Mouse (Mus musculus): ENCODE results near the gene Lrr1.
A peak's percentile ranks its signal among the peaks of the same experiment; 100 is the strongest.
"Not testable (repeated sequence)": the region's sequence is repeated elsewhere in the genome, so short reads cannot be mapped to it uniquely, and the experiment has no call there.

The Lrr1 gene

DNA sequence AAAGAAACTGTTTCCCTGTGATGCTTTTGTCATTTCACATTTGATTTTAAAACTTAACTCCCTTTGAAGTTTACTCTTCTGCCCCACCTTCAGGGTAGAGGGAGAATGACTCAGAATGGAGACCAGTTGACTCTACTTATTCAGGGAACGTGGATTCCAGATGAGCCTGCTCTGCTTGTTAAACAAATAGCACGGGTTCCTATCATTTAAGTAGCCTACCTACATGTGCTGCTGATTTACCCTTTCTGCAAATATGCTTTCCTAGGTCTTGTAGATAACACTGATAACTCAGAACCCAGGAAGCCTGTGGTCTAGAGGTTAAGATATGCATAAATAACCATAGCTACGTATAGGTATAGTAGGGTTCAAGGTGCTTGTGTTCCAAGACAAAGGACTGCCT is 3.7 kb upstream of the Lrr1 start:
- DNase-seq (ENCODE audit: low spot score), result no peak

DNA sequence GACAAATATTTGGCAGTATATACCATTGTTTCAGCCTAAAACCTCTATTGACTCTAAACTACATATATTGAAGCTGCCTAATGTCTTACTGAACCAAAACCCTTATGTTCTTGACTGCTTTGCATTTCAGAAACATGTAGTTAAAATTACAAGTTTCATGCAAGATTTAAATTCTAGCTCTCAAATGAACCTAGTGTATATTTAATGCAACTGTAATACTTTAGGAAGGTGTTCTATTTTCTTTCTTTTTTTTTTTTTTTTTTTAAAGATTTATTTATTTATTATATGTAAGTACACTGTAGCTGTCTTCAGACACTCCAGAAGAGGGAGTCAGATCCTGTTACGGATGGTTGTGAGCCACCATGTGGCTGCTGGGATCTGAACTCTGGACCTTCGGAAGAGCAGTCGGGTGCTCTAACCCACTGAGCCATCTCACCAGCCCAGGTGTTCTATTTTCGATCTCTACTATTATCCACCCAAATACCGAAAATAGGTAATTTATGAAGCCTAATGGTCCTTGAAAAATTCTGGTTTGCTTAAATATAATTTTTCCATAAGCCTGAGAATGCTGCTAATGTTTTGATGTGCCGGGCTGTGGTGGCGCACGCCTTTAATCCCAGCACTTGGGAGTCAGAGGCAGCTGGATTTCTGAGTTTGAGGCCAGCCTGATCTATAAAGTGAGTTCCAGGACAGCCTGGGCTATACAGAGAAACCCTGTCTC is 1.6 kb upstream of the Lrr1 start:
- DNase-seq (ENCODE audit: low spot score), result not testable (repeated sequence)

DNA sequence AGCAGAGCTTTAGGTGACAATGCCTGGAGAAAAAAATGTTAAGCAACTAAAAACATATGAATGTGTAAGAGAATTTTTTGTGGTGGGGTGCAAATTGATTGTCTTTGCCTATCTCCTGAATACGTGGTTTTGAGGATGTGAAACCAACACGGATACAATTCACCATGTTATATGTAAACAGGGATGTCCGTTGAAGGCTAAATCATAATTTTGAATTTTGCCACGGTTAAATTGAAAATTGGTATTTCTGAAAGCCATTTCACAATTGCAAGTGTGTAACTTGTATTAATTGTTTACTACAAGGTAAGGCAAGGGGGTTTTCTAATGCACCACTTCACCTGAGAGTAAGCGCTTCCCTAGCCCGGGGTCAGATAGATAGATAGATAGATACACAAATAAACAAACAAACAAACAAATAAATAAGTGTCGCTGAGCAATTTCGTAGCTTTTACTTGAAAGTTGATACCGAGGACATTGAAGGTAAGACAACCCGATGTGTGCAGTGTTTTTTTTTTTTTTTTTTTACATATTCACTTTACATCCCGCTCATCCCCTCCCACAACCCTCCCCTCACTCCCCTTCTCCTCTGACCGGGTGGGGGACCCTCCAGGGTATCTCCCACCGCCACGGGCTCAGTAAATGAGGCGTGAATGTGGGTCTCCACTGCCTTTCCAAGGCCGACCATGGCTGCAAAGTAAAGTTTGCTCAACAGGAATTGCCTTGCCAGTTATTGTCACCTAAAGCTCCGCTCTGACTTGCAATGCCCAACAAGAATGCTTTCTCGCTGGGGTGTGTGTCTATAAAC is 756 bp upstream of the Lrr1 start:
- DNase-seq (ENCODE audit: low spot score), result no peak

GRCm38 (mm10) chr12:69171307-69171706 is 2.7 kb downstream of the Lrr1 start:
- no peak for DNase-seq (ENCODE audit: low spot score)

- DNase-seq (ENCODE audit: low spot score), result no peak
Observed at GRCm38 (mm10) chr12:69175975-69176374, 7.4 kb downstream of the Lrr1 start.

GRCm38 (mm10) chr12:69177526-69177925 is 8.9 kb downstream of the Lrr1 start:
- no peak for DNase-seq (ENCODE audit: low spot score)

- no peak for DNase-seq (ENCODE audit: low spot score)
Observed at GRCm38 (mm10) chr12:69179371-69179770, 10.8 kb downstream of the Lrr1 start.

GRCm38 (mm10) chr12:69181800-69182199 is 13.2 kb downstream of the Lrr1 start:
- no peak for DNase-seq (ENCODE audit: low spot score)

DNA sequence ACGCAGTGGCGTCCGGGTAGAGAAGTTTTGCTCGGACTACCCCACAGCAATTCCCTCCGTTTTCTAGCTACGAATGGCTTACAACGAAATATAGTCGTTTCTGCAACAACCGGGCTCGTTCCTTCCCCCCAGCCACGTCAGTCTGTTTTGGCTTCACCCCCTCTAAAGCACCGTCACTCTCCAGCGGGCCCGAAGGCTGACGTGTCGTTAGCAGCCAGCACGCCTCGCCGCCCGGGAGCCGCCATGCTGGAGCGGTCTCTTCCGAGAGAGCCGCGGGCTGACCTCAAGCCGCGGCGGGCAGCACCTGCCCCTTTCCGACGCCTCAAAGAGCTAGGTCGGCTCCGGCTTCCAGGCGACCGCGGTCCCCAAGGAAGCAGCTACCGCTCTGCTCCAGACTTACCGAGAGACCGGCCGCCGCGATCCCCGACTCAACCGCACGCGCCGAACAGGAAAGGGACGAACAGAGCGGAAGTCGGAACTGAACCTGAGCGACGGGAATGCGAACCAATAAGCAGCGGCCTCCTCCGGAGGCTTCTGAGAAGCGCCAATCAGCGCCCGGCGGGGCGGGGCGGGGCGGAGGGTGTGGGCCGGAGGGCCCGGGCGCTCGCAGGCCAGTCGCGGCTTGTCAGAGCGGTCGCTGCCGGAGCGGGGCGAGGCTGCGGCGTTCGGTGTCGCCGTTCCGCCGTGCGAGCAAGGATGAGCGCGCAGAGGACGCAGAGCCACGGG is 15.1 kb downstream of the Lrr1 start, which contains the start of the genes Rpl36al and Mgat2:
Gene Rpl36al (minus strand): TSS at position 501 of the 726 bp plus-strand sequence.
Gene Mgat2 (plus strand): TSS at position 575 of the 726 bp plus-strand sequence.
- DNase-seq (ENCODE audit: low spot score), result peak; percentile 98

- peak; percentile 56 for DNase-seq (ENCODE audit: low spot score)
Observed at GRCm38 (mm10) chr12:69184342-69185295, 16.0 kb downstream of the Lrr1 start.

GRCm38 (mm10) chr12:69185371-69185770 is 16.8 kb downstream of the Lrr1 start:
- no peak for DNase-seq (ENCODE audit: low spot score)

DNA sequence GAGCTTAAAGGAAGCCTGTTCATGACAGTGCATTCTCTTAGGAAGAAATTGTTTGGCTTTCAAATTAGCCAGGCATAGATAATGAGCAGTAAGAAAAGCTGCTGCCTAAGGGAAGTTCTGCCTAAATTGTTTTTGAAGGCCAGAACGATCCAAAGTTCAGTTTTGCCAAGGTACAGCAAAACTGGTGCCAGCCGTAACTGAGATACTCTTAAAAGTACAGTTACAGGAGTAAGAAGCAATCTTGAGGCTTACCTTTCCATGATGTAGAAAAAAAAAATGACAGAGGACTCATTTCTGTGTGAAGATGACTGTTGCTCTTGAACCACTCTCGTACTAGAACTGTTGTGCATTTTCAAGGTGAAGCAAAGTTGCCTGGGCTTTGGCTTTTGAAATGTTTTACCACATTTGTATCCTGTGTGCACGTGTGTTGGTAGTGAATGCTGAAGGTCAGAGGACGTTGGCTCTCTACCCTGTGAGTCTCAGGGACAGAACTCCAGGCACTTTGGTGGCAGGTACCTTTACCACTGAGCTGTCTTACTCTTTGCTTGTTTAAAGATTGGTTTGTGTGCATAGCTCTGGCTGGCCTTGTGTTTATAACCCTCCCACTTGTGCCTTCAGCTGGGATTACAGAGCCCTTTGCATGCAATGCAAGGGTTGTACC is 18.3 kb downstream of the Lrr1 start:
- DNase-seq (ENCODE audit: low spot score), result no peak

- DNase-seq (ENCODE audit: low spot score), result no peak
Observed at GRCm38 (mm10) chr12:69190074-69190473, 21.5 kb downstream of the Lrr1 start.

- no peak for DNase-seq (ENCODE audit: low spot score)
Observed at GRCm38 (mm10) chr12:69190522-69190921, 21.9 kb downstream of the Lrr1 start.

DNA sequence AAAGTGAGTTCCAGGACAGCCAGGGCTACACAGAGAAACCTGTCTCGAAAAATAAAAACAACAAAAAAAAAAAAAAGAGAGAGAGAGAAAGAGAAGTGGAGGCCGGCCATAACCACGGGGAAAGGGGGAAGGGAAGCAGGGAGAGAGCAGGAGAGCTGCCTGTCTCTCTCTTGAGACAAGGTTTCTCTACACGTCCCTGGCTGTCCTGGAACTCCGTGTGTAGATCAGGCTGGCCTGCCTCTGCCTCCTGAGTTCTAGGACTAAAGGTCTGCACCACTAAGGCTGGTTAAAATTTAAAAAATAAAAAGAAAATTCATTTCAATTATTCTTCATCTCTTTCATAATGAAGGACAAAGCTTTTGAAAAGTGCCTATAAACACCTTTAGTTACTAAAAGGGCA is 22.8 kb downstream of the Lrr1 start:
- no peak for DNase-seq (ENCODE audit: low spot score)

DNA sequence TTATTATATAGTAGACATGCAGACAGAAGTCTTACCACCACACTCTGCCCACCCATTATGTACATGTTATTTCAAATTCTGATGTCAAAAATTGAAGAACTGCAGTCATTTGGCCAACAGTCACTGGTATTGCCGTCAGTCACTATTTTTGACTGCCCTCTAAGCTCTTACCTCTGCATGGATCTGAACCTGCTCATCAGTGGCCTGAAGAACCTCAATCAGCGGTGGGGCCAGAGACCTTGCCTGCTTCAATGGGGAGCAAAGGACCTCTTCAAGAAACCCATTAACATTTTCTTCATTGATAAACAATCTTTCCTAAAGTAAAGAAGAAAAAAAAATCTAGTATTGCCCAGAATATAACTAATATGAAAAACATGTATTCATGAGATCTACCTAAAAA is 24.0 kb downstream of the Lrr1 start:
- DNase-seq (ENCODE audit: low spot score), result no peak

DNA sequence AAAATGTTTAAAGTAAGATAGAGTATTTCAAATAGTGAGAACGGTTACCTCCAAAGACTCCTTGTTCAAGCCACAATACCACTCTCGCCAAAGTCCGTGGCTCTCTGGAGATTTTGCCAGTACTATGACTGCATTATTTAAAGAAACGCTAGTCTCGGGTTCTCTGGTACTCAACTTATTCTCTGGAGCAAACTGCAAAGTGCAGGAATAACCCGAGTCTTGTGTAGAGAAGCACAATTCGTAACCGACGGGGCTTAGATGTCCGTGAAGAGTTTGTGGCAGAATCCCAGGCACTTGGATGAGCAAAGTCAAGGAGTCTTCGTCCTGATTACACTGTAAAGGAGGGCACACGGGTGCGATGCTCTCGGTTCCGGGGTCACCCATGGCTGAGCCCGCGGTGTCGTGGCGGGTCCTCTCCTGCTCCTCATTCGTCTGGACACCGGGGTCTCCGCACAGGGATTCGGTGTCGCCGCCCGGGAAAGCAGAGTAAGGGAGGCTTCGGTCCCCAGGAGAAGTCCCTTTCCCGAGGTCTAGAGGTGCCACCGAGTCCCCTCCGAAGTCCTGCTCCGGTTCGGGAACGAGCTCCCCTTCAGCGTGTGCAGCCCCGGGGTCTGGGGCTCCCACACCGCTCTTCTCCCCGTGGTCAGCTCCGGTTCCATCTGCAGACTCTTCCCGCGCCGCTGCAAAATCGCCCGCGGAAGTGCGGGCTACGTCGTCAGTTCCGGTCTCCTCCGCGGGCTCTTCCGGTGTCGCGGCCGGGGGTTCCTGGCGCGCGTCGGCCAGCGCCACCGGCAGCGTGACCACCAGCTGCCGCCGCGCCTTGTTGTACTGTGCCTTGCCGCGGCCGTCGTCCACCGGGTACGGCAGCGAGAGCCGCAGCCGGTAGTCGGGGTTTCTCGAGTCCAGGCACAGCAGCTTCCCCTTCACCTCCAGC is 28.1 kb downstream of the Lrr1 start, which contains the start of gene Gm49383:
Gene Gm49383 (minus strand): TSS at position 661 of the 934 bp plus-strand sequence.
- peak; percentile 66 for DNase-seq (ENCODE audit: low spot score)

DNA sequence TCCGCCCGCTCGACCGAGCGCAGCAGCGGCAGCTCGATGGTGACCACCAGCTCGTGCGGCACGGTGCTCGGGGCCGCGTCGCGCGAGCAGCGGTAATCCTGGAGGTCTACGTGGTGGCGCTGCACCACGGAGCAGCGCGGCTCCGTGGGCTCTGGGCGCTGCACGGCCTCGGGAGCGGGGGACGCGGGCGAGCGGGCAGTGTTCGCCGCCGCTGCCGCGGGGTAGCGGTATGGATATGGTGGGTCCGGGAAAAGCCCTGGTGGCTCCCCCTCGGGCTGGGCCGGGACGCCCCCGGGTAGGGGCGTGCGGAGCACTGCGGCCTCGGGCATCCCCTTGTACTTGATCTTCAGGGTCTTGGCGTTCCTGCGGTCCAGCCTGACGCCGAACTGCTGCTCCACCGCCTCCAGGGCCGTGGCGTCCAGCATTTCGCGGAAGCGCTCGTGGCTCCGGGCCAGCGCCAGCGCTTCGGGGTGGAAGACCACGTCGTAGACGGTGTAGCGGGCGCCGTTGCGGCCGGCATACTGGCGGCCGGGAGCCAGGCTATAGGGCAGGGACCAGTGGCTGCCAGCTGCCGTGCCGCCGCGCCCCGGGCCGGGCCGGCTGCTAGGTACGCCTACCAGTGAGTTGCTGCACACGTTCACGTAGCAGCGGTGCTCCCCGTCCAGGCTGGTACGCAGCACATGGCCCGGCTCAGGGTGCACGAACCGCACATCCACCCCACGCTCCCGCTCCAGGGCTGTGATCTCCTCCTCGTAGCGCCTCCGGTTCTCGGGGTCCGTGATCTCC is 29.0 kb downstream of the Lrr1 start:
- DNase-seq (ENCODE audit: low spot score), result peak; percentile 50

DNA sequence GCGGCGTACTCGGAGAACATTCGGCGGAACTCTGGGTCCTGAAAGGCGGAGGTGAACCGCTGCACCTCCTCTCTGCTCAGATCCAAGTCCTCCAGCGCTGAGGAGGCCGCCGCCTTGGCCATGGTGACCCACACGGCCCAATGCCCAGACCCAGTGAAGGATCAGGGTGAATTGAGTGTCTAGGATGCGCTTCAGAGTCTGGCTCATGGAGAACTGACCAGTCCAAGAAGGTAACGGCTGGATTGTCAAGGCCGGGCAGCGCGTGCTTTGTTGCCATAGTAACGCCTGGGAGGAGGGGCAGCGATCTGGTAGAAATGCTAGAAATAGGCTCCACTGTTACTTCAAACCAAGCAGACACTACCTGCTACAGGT is 29.5 kb downstream of the Lrr1 start, which contains the start of gene Dnaaf2:
Gene Dnaaf2 (minus strand): TSS at position 266 of the 372 bp plus-strand sequence.
- peak; percentile 46 for DNase-seq (ENCODE audit: low spot score)
